Mouse (Mus musculus): ENCODE results near the gene Upk1a.

Gene Upk1a

GRCm38 (mm10) chr7:30602583-30602982 is 10.1 kb downstream of the Upk1a start:
- DNase-seq (ENCODE audit: low spot score) = peak; percentile 56

DNA sequence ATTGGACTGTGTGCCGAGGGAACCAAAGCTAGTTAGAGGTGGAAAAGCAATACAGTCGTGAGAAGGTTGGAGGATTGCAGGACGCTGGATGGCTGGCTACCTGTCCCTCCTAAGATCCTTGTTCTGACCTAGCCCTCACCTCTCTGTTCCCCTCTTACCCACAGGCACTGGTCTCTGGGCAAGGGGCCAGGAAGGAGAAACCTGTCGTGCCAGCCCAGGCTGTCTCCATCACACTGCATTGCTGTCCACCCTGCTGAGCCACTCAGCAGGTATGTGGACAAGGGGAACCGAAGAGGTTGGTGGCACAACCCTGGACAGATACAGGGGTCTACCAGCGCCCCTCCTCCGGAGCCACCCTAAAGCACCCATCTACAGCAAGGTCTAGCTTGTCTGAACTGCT is 12.0 kb downstream of the Upk1a start:
- DNase-seq (ENCODE audit: low spot score) = peak; percentile 72

DNA sequence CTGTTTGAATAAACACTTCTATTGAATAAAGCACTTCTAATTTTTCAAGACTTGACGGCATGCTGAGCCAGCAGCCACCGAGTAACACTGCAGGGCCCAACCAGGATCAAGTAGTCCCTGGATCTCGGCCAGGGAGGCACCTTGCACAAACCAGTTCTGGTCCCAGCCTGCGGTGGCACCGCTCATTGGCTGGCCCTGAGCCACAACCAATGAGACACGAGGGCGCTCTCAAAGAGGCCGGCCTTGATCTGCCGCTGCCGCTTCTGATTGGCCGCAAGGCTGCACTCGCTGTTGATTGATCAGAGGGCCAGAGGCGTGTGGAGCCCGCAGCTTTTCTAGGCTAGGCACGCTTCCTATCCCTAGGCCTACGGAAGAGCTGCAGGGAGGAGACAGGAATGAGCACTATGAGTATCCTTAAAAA is 12.7 kb downstream of the Upk1a start:
- peak; percentile 81 for DNase-seq (ENCODE audit: low spot score)

- no peak for DNase-seq (ENCODE audit: low spot score)
Measured at GRCm38 (mm10) chr7:30598786-30599185, 13.9 kb downstream of the Upk1a start, which contains the start of gene Zbtb32. Gene Zbtb32, minus strand, starts transcription at chr7:30598909.

- DNase-seq (ENCODE audit: low spot score) = no peak
Measured at GRCm38 (mm10) chr7:30596811-30597210, 15.8 kb downstream of the Upk1a start.

GRCm38 (mm10) chr7:30596093-30596492 is 16.6 kb downstream of the Upk1a start:
- DNase-seq (ENCODE audit: low spot score) = no peak

GRCm38 (mm10) chr7:30594510-30595024 is 18.1 kb downstream of the Upk1a start:
- no peak for DNase-seq (ENCODE audit: low spot score)

DNA sequence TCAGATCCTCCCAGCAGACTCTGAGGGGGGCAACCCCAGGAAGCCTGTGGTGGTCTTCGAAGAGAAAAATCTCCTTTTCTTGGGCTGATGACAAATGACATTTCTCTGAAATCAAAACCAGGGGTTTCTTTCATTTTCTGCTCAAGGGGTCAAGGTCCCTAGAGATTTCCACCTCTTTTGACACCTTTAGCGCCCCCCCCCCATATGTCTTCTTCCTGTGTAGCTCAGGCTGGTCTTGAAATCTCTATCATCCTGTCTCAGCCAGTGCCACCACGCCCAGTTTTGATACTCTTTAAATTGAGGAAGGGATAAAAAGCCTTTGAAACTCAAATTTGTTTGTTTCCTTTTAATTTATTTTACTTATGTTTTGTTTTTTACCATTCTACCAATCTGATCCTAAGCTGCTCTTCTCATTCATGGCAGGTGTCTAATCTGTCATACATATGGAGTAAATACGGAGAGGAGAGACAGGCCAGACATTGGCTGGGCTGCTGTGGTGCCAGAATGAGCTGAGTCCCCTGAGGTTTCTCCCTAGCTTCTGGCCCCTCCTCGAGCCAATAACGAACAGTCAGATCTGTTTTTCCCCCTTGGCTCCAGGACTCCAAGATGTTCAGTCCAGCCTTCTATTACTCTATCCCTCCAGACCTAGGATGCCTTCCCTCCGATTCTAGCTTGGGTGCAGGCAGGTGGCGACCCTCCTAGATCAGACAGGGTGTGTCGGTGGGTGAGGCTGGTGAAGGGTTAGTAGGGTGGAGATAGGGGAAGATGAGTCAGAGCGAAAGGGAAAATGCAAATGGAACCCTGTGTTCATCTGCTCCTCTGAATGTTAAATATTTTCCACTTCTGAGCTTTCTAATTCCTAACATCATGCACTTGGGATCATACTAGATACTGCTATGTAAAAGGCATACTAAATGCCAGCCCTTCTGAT is 18.8 kb downstream of the Upk1a start:
- no peak for DNase-seq (ENCODE audit: low spot score)

GRCm38 (mm10) chr7:30592772-30593423 is 19.7 kb downstream of the Upk1a start:
- no peak for DNase-seq (ENCODE audit: low spot score)

- no peak for DNase-seq (ENCODE audit: low spot score)
Measured at GRCm38 (mm10) chr7:30591605-30591951, 21.1 kb downstream of the Upk1a start.

DNA sequence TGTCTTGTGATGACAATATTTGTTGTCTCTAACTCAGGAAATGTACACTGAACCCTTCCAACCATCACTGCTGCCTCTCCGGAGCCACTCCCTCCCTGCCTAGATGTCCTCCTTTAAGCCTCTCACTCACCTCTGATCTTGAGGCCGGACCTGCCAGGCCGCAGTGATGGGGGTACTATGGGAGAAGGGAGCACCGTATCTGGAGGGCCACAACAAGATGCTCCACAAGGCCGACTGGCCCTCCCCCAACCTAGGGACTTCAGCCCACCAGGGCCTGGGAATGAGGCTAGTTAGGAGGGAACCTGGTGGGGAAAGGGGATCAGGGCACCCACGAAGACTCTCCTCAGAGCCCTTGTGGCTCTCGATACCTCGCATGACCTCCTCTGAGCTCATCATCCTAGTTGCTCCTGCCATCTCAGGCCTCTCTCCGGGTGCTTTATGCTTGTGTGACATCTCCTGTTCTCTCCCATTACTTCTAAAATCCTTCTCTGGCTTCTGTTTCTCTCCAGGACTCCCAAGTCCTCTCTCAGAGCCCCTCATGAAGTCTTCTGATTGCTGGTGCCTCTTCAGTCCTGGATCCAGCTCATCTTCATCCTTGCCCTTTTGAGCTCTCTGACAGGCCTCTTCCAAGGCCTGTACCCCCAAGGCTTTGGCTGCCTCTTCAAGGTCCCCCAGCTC is 21.6 kb downstream of the Upk1a start:
- no peak for DNase-seq (ENCODE audit: low spot score)

- peak; percentile 86 for DNase-seq (ENCODE audit: low spot score)
Measured at GRCm38 (mm10) chr7:30589435-30590301, 23.0 kb downstream of the Upk1a start.

GRCm38 (mm10) chr7:30588676-30589434 is 23.8 kb downstream of the Upk1a start, which contains the start of gene Kmt2b:
Gene Kmt2b, minus strand, starts transcription at chr7:30588726.
- DNase-seq (ENCODE audit: low spot score) = peak; percentile 86

- DNase-seq (ENCODE audit: low spot score) = no peak
Measured at GRCm38 (mm10) chr7:30587842-30588667, 24.6 kb downstream of the Upk1a start.

- no peak for DNase-seq (ENCODE audit: low spot score)
Measured at GRCm38 (mm10) chr7:30586455-30587020, 26.1 kb downstream of the Upk1a start.

DNA sequence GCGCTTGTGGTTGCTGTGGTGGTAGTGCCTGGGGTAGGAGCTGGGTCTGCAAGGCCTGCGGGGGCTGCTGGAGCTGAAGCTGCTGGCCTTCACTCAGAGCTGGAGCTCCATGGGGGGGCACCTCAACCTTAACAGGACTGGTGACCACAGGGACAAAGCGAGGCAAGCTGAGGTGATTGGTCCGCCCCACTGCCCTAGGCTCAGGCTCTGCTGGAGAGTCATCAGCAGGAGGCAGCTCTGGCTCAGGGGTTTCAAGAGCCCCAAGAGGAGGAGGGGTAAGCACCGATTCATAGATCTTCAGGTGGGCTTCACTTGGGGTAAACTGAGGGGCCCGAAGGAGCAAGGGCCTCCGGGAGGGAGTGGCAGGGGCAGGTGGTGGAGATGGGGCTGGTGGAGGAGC is 27.5 kb downstream of the Upk1a start:
- no peak for DNase-seq (ENCODE audit: low spot score)

DNA sequence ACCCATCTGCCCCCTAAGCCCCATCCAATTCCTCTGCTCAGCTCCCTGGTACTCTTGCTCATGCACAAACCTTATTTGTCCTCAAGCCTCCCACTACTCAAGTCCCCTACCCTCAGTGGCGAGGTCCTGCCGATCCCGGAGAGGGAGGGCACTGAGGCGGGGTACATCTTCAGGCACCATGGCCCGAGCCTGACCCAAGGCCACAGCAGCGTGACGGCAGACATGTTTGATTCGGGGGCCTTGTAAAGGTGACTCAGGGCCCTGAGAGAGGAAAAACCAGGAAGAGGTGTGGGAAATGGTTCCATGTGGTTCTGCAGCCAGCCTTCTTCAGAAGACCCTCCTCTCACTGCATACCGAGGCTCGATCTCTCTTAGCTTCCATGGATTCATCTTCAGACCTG is 28.3 kb downstream of the Upk1a start:
- DNase-seq (ENCODE audit: low spot score) = no peak

- no peak for DNase-seq (ENCODE audit: low spot score)
Measured at GRCm38 (mm10) chr7:30581547-30581946, 31.1 kb downstream of the Upk1a start.

DNA sequence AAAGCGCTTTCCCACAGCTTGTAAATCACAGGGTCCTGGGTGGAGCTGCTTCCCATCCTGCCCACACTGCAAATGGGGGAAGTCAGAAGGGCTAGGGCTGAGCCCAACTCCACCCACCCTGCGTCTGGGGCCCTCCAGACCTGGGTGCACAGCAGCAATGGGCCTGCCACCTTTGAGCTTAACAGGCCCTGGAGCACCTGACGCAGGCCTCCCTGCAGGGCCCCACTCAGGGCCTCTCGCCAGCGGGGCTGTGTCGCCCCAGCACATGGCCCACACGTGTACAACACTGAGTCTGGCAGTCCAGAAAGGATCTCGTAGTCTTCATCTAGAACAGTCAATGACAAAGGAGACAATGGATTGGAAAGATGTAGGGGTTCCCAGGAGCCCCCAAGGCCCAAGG is 32.7 kb downstream of the Upk1a start:
- DNase-seq (ENCODE audit: low spot score) = no peak
